Mouse (Mus musculus): Measurements from ENCODE around the gene Psd4. TPM values are rescaled to one million over a fixed set of nuclear protein-coding genes. Genes with fewer than 3 reads are reported as not detected.

The Psd4 gene
- polyA plus RNA-seq, 1 experiment from 2014 or later: 1.2 TPM

GRCm38 (mm10) chr2:24443256-24443790 lies 75.9 kb downstream of the Psd4 start:
- no peak for ATAC-seq (ENCODE audit: insufficient number of reproducible peaks, insufficient read depth, low FRiP score, low read depth)
- no peaks in the 10 kb centered on the region for H3K36me3 ChIP-seq (ENCODE audit: control insufficient read depth, insufficient read depth, low read length)
- no peak overlapping the region for H3K27ac ChIP-seq (replicated peaks in 1 of 2; ENCODE audit: control insufficient read depth in 1 of 2, insufficient read depth in 1 of 2, low read depth in 2 of 2, low read length in 2 of 2)
- no peak overlapping the region for H3K4me3 ChIP-seq (ENCODE audit: control insufficient read depth in 1 of 2, insufficient read depth in 1 of 2, low read depth in 1 of 2, low read length in 2 of 2)
- H3K27me3 ChIP-seq (ENCODE audit: control insufficient read depth, insufficient read depth, low read length): no peaks in the 10 kb centered on the region
- 58% methylated on average over 3 of the region's 3 CpGs for WGBS
- H3K4me2 ChIP-seq (ENCODE audit: low read length): no peak overlapping the region
- no peaks in the 10 kb centered on the region for H3K9me3 ChIP-seq (ENCODE audit: control insufficient read depth, low read length)
- H3K9ac ChIP-seq (ENCODE audit: low read length): no peak overlapping the region
- no peaks in the 10 kb centered on the region for H3K4me1 ChIP-seq (ENCODE audit: control insufficient read depth in 2 of 2, insufficient read depth in 2 of 2, low read length in 2 of 2)

GRCm38 (mm10) chr2:24449111-24449510 lies 81.7 kb downstream of the Psd4 start:
- no peaks in the 10 kb centered on the region for H3K9me3 ChIP-seq (ENCODE audit: control insufficient read depth, low read length)
- no peaks in the 10 kb centered on the region for H3K27me3 ChIP-seq (ENCODE audit: control insufficient read depth, insufficient read depth, low read length)
- no peaks in the 10 kb centered on the region for H3K36me3 ChIP-seq (ENCODE audit: control insufficient read depth, insufficient read depth, low read length)
- no peak overlapping the region for H3K4me2 ChIP-seq (ENCODE audit: low read length)
- no peak overlapping the region for H3K27ac ChIP-seq (replicated peaks in 1 of 2; ENCODE audit: control insufficient read depth in 1 of 2, insufficient read depth in 1 of 2, low read depth in 2 of 2, low read length in 2 of 2)
- no peak overlapping the region for H3K9ac ChIP-seq (ENCODE audit: low read length)
- no peak overlapping the region for H3K4me3 ChIP-seq (ENCODE audit: control insufficient read depth in 1 of 2, insufficient read depth in 1 of 2, low read depth in 1 of 2, low read length in 2 of 2)
- 62% methylated on average over 4 of the region's 4 CpGs for whole genome bisulfite sequencing
- no peak for ATAC-seq (ENCODE audit: insufficient number of reproducible peaks, insufficient read depth, low FRiP score, low read depth)
- H3K4me1 ChIP-seq (ENCODE audit: control insufficient read depth in 2 of 2, insufficient read depth in 2 of 2, low read length in 2 of 2): no peaks in the 10 kb centered on the region

GRCm38 (mm10) chr2:24453206-24453605 lies 85.8 kb downstream of the Psd4 start:
- Histone ChIP-seq H3K4me2 (ENCODE audit: low read length) (no peak overlapping the region), H3K4me3 (ENCODE audit: control insufficient read depth in 1 of 2, insufficient read depth in 1 of 2, low read depth in 1 of 2, low read length in 2 of 2) (no peak overlapping the region), H3K4me1 (ENCODE audit: control insufficient read depth in 2 of 2, insufficient read depth in 2 of 2, low read length in 2 of 2) (no peaks in the 10 kb centered on the region), H3K36me3 (ENCODE audit: control insufficient read depth, insufficient read depth, low read length) (no peaks in the 10 kb centered on the region), H3K9ac (ENCODE audit: low read length) (no peak overlapping the region), H3K27me3 (ENCODE audit: control insufficient read depth, insufficient read depth, low read length) (no peaks in the 10 kb centered on the region), H3K9me3 (ENCODE audit: control insufficient read depth, low read length) (no peaks in the 10 kb centered on the region), H3K27ac (replicated peaks in 1 of 2; ENCODE audit: control insufficient read depth in 1 of 2, insufficient read depth in 1 of 2, low read depth in 2 of 2, low read length in 2 of 2) (no peak overlapping the region)
- WGBS: 73% methylated on average over 5 of the region's 5 CpGs
- ATAC-seq (ENCODE audit: insufficient number of reproducible peaks, insufficient read depth, low FRiP score, low read depth): no peak

GRCm38 (mm10) chr2:24454429-24455011 lies 87.1 kb downstream of the Psd4 start:
- Histone ChIP-seq H3K4me3 (ENCODE audit: control insufficient read depth in 1 of 2, insufficient read depth in 1 of 2, low read depth in 1 of 2, low read length in 2 of 2) (no peak overlapping the region), H3K36me3 (ENCODE audit: control insufficient read depth, insufficient read depth, low read length) (no peaks in the 10 kb centered on the region), H3K27ac (replicated peaks in 1 of 2; ENCODE audit: control insufficient read depth in 1 of 2, insufficient read depth in 1 of 2, low read depth in 2 of 2, low read length in 2 of 2) (no peak overlapping the region), H3K9me3 (ENCODE audit: control insufficient read depth, low read length) (no peaks in the 10 kb centered on the region), H3K4me1 (ENCODE audit: control insufficient read depth in 2 of 2, insufficient read depth in 2 of 2, low read length in 2 of 2) (no peaks in the 10 kb centered on the region), H3K4me2 (ENCODE audit: low read length) (no peak overlapping the region), H3K27me3 (ENCODE audit: control insufficient read depth, insufficient read depth, low read length) (no peaks in the 10 kb centered on the region), H3K9ac (ENCODE audit: low read length) (no peak overlapping the region)
- no peak for ATAC-seq (ENCODE audit: insufficient number of reproducible peaks, insufficient read depth, low FRiP score, low read depth)
- WGBS: 59% methylated on average over 1 of the region's 1 CpGs

- no peaks in the 10 kb centered on the region for H3K4me1 ChIP-seq (ENCODE audit: control insufficient read depth in 2 of 2, insufficient read depth in 2 of 2, low read length in 2 of 2)
- no peaks in the 10 kb centered on the region for H3K36me3 ChIP-seq (ENCODE audit: control insufficient read depth, insufficient read depth, low read length)
- WGBS: 48% methylated on average over 6 of the region's 6 CpGs
- H3K4me2 ChIP-seq (ENCODE audit: low read length): no peak overlapping the region
- H3K9ac ChIP-seq (ENCODE audit: low read length): no peak overlapping the region
- H3K27ac ChIP-seq (replicated peaks in 1 of 2; ENCODE audit: control insufficient read depth in 1 of 2, insufficient read depth in 1 of 2, low read depth in 2 of 2, low read length in 2 of 2): no peak overlapping the region
- H3K27me3 ChIP-seq (ENCODE audit: control insufficient read depth, insufficient read depth, low read length): no peaks in the 10 kb centered on the region
- ATAC-seq (ENCODE audit: insufficient number of reproducible peaks, insufficient read depth, low FRiP score, low read depth): no peak
- H3K9me3 ChIP-seq (ENCODE audit: control insufficient read depth, low read length): no peaks in the 10 kb centered on the region
- H3K4me3 ChIP-seq (ENCODE audit: control insufficient read depth in 1 of 2, insufficient read depth in 1 of 2, low read depth in 1 of 2, low read length in 2 of 2): no peak overlapping the region
Measured at GRCm38 (mm10) chr2:24455057-24455855, 87.9 kb downstream of the Psd4 start.

- H3K27me3 ChIP-seq (ENCODE audit: control insufficient read depth, insufficient read depth, low read length): no peaks in the 10 kb centered on the region
- ATAC-seq (ENCODE audit: insufficient number of reproducible peaks, insufficient read depth, low FRiP score, low read depth): no peak
- no peak overlapping the region for H3K4me2 ChIP-seq (ENCODE audit: low read length)
- no peak overlapping the region for H3K27ac ChIP-seq (replicated peaks in 1 of 2; ENCODE audit: control insufficient read depth in 1 of 2, insufficient read depth in 1 of 2, low read depth in 2 of 2, low read length in 2 of 2)
- H3K4me3 ChIP-seq (ENCODE audit: control insufficient read depth in 1 of 2, insufficient read depth in 1 of 2, low read depth in 1 of 2, low read length in 2 of 2): no peak overlapping the region
- no peaks in the 10 kb centered on the region for H3K4me1 ChIP-seq (ENCODE audit: control insufficient read depth in 2 of 2, insufficient read depth in 2 of 2, low read length in 2 of 2)
- no peaks in the 10 kb centered on the region for H3K9me3 ChIP-seq (ENCODE audit: control insufficient read depth, low read length)
- 86% methylated on average over 4 of the region's 4 CpGs for WGBS
- no peak overlapping the region for H3K9ac ChIP-seq (ENCODE audit: low read length)
- H3K36me3 ChIP-seq (ENCODE audit: control insufficient read depth, insufficient read depth, low read length): no peaks in the 10 kb centered on the region
Measured at GRCm38 (mm10) chr2:24456841-24457240, 89.5 kb downstream of the Psd4 start.

GRCm38 (mm10) chr2:24460112-24460807 lies 92.9 kb downstream of the Psd4 start:
- H3K9ac ChIP-seq (ENCODE audit: low read length): no peak overlapping the region
- H3K27me3 ChIP-seq (ENCODE audit: control insufficient read depth, insufficient read depth, low read length): no peaks in the 10 kb centered on the region
- no peak overlapping the region for H3K27ac ChIP-seq (replicated peaks in 1 of 2; ENCODE audit: control insufficient read depth in 1 of 2, insufficient read depth in 1 of 2, low read depth in 2 of 2, low read length in 2 of 2)
- 31% methylated on average over 9 of the region's 9 CpGs for WGBS
- H3K4me3 ChIP-seq (ENCODE audit: control insufficient read depth in 1 of 2, insufficient read depth in 1 of 2, low read depth in 1 of 2, low read length in 2 of 2): no peak overlapping the region
- H3K4me1 ChIP-seq (ENCODE audit: control insufficient read depth in 2 of 2, insufficient read depth in 2 of 2, low read length in 2 of 2): no peaks in the 10 kb centered on the region
- H3K4me2 ChIP-seq (ENCODE audit: low read length): no peak overlapping the region
- ATAC-seq (ENCODE audit: insufficient number of reproducible peaks, insufficient read depth, low FRiP score, low read depth): no peak
- no peaks in the 10 kb centered on the region for H3K36me3 ChIP-seq (ENCODE audit: control insufficient read depth, insufficient read depth, low read length)
- no peaks in the 10 kb centered on the region for H3K9me3 ChIP-seq (ENCODE audit: control insufficient read depth, low read length)
